Mouse (Mus musculus) cerebellum, adult 11 months (tissue): ENCODE measurements around the gene Olfr1370.
"Not testable (repeated sequence)": the region's sequence is repeated elsewhere in the genome, so short reads cannot be mapped to it uniquely, and the experiment has no call there.

Experiments
- DNase-seq: peaks from one replicate; pipeline ENCODE4 v3.0.0; 2022

Gene Olfr1370

GRCm38 (mm10) chr13:21074847-21075246, at the start of gene Olfr1370:
Gene Olfr1370 (minus strand): TSS chr13:21074947.
- no peak for DNase-seq

- no peak for DNase-seq
Measured at GRCm38 (mm10) chr13:21114121-21114520, 39.4 kb upstream of the Olfr1370 start.

GRCm38 (mm10) chr13:21111183-21111582, 36.4 kb upstream of the Olfr1370 start, which contains the start of gene Olfr1369-ps1:
Gene Olfr1369-ps1 (plus strand): TSS chr13:21111483.
- DNase-seq = not testable (repeated sequence)

- DNase-seq = no peak
Measured at GRCm38 (mm10) chr13:21110441-21110840, 35.7 kb upstream of the Olfr1370 start.

GRCm38 (mm10) chr13:21109759-21110158, 35.0 kb upstream of the Olfr1370 start:
- no peak for DNase-seq

GRCm38 (mm10) chr13:21082686-21083085, 7.9 kb upstream of the Olfr1370 start:
- no peak for DNase-seq

GRCm38 (mm10) chr13:21066021-21066420, 8.7 kb downstream of the Olfr1370 start:
- no peak for DNase-seq

GRCm38 (mm10) chr13:21050118-21050517, 24.6 kb downstream of the Olfr1370 start:
- no peak for DNase-seq

GRCm38 (mm10) chr13:21040589-21041199, 34.1 kb downstream of the Olfr1370 start:
- no peak for DNase-seq

- peak; percentile 22 for DNase-seq
Measured at GRCm38 (mm10) chr13:21035981-21036380, 38.8 kb downstream of the Olfr1370 start.

GRCm38 (mm10) chr13:21035011-21035410, 39.7 kb downstream of the Olfr1370 start:
- no peak for DNase-seq

- DNase-seq = peak; percentile 80
Measured at GRCm38 (mm10) chr13:21033176-21033575, 41.6 kb downstream of the Olfr1370 start.

- DNase-seq = no peak
Measured at GRCm38 (mm10) chr13:21024831-21025230, 49.9 kb downstream of the Olfr1370 start.
